Mouse (Mus musculus) forebrain, postnatal 0 days (tissue): ENCODE data around the gene Siva1. TPM values are rescaled to one million over a fixed set of nuclear protein-coding genes. Genes with fewer than 3 reads are reported as not detected.

Experiments
- ATAC-seq: fragments of 200-750 bp; cut with Nextera tagmentation; 2 replicates; pipeline ENCODE4 v1.8.0; 2017; ENCODE audit warnings: mild to moderate bottlenecking, moderate library complexity
- DNase-seq: peaks from one replicate; pipeline ENCODE4 v3.0.0-alpha.2; 2015
- H3K27ac ChIP-seq: fragments of 300-500 bp; sonication (generic); 2 replicates; pipeline ENCODE4 v1.5.1; 2014; ENCODE audit warnings: low read depth, mild to moderate bottlenecking, antibody characterized with exemption, low read length, moderate library complexity, mixed read lengths
- H3K27me3 ChIP-seq: fragments of 300-500 bp; sonication (generic); 2 replicates; pipeline ENCODE4 v1.6.1; 2014; ENCODE audit warnings: mild to moderate bottlenecking, low read length, mixed read lengths; ENCODE audit not compliant: insufficient read depth
- H3K36me3 ChIP-seq: fragments of 300-500 bp; sonication (generic); 2 replicates; pipeline ENCODE4 v1.6.1; 2014; ENCODE audit warnings: mild to moderate bottlenecking, moderate library complexity; ENCODE audit not compliant: insufficient read depth
- H3K4me1 ChIP-seq: fragments of 300-500 bp; sonication (generic); 2 replicates; pipeline ENCODE4 v1.6.1; 2014; ENCODE audit warnings: antibody characterized with exemption; ENCODE audit not compliant: insufficient read depth
- H3K4me2 ChIP-seq: fragments of 300-500 bp; sonication (generic); 2 replicates; pipeline ENCODE4 v1.6.1; 2014; ENCODE audit warnings: low read depth, mild to moderate bottlenecking, moderate library complexity
- H3K4me3 ChIP-seq: fragments of 300-500 bp; sonication (generic); 2 replicates; pipeline ENCODE4 v1.5.1; 2014; ENCODE audit warnings: low read depth, low read length, mixed read lengths
- H3K9ac ChIP-seq: fragments of 300-500 bp; sonication (generic); 2 replicates; pipeline ENCODE4 v1.6.1; 2014; ENCODE audit warnings: mild to moderate bottlenecking
- H3K9me3 ChIP-seq: fragments of 300-500 bp; sonication (generic); 2 replicates; pipeline ENCODE4 v1.6.1; 2016; ENCODE audit warnings: low read length
- CTCF ChIP-seq: sonication (generic); IDR thresholded peaks from 2 replicates; pipeline ENCODE4 v1.5.1; 2016; ENCODE audit warnings: antibody characterized with exemption, control low read depth, low read depth
- WGBS: fragments of 180-500 bp; shearing (Covaris S2); extraction: QIAGEN DNeasy Blood & Tissue Kit; methylation state at CpG from one replicate; pipeline ENCODE4 v1.1.7; 2014; 5-methylcytosine and 5-hydroxymethylcytosine counted together
- polyA plus RNA-seq: library from polyadenylated mRNA; unstranded; fragments of >200 nt; fragmentation: Nextera tagmentation; extraction: Ambion mirVana; gene quantifications from 2 replicates; pipeline ENCODE4 v1.2.1, GENCODE M21; 2015
- total RNA-seq: library from RNA; depleted of rRNA; stranded (reverse); fragments of >200 nt; gene quantifications from 2 replicates; pipeline ENCODE4 v1.2.3, GENCODE M21; 2014

The Siva1 gene
- total and polyA plus RNA-seq, 2 experiments from 2014 or later, result 28.0 to 50.5 TPM

- no peaks in the 10 kb centered on the region for H3K9me3 ChIP-seq
- H3K27ac ChIP-seq, result no peak overlapping the region
- 70% methylated on average over 9 of the region's 9 CpGs for WGBS
- H3K4me1 ChIP-seq, result 0 out of 2 replicates have a peak, but pooled peaks cover 9% of the 10 kb centered on the region
- H3K9ac ChIP-seq, result no peak overlapping the region
- no peaks in the 10 kb centered on the region; the same call in 1 of the 2 replicates for H3K27me3 ChIP-seq
- TF ChIP-seq CTCF, result no peak
- DNase-seq, result no peak
- no peak overlapping the region for H3K4me2 ChIP-seq
- H3K36me3 ChIP-seq, result no peaks in the 10 kb centered on the region
- no peak for ATAC-seq
- H3K4me3 ChIP-seq, result no peak overlapping the region
Observed at GRCm38 (mm10) chr12:112616668-112617067, 27.8 kb upstream of the Siva1 start.

GRCm38 (mm10) chr12:112617184-112617583, 27.3 kb upstream of the Siva1 start:
- no peak overlapping the region for H3K4me2 ChIP-seq
- DNase-seq, result peak; percentile 34
- H3K4me3 ChIP-seq, result no peak overlapping the region
- no peaks in the 10 kb centered on the region for H3K9me3 ChIP-seq
- H3K27ac ChIP-seq, result no peak overlapping the region
- H3K27me3 ChIP-seq, result no peaks in the 10 kb centered on the region; the same call in 1 of the 2 replicates
- H3K4me1 ChIP-seq, result 0 out of 2 replicates have a peak, but pooled peaks cover 9% of the 10 kb centered on the region
- H3K36me3 ChIP-seq, result no peaks in the 10 kb centered on the region
- ATAC-seq, result peak; percentile 21
- TF ChIP-seq CTCF, result no peak
- no peak overlapping the region for H3K9ac ChIP-seq
- WGBS, result 58% methylated on average over 11 of the region's 11 CpGs

- ATAC-seq, result peak; percentile 82
- H3K4me3 ChIP-seq, result no peak overlapping the region
- peak; percentile 81 for TF ChIP-seq CTCF
- no peaks in the 10 kb centered on the region; the same call in 1 of the 2 replicates for H3K27me3 ChIP-seq
- no peak overlapping the region for H3K4me2 ChIP-seq
- peak; percentile 75 for DNase-seq
- no peaks in the 10 kb centered on the region for H3K9me3 ChIP-seq
- no peaks in the 10 kb centered on the region for H3K36me3 ChIP-seq
- H3K27ac ChIP-seq, result no peak overlapping the region
- 0 out of 2 replicates have a peak, but pooled peaks cover 9% of the 10 kb centered on the region for H3K4me1 ChIP-seq
- 12% methylated on average over 8 of the region's 8 CpGs for WGBS
- no peak overlapping the region for H3K9ac ChIP-seq
Observed at GRCm38 (mm10) chr12:112617898-112618380, 26.5 kb upstream of the Siva1 start.

- H3K9me3 ChIP-seq, result no peaks in the 10 kb centered on the region
- peak overlapping the region; percentile 49 for H3K4me3 ChIP-seq
- no peak for DNase-seq
- H3K27ac ChIP-seq, result no peak overlapping the region
- H3K4me1 ChIP-seq, result 0 out of 2 replicates have a peak, but pooled peaks cover 9% of the 10 kb centered on the region
- no peaks in the 10 kb centered on the region; the same call in 1 of the 2 replicates for H3K27me3 ChIP-seq
- peak overlapping the region; percentile 96 for H3K4me2 ChIP-seq
- ATAC-seq, result no peak
- H3K36me3 ChIP-seq, result no peaks in the 10 kb centered on the region
- H3K9ac ChIP-seq, result peak overlapping the region; percentile 68
- 34% methylated on average over 13 of the region's 13 CpGs for WGBS
- no peak for TF ChIP-seq CTCF
Observed at GRCm38 (mm10) chr12:112618981-112619685, 25.3 kb upstream of the Siva1 start.

GRCm38 (mm10) chr12:112619686-112620353, 24.7 kb upstream of the Siva1 start, which contains the start of gene Adssl1:
Gene Adssl1 (plus strand): TSS chr12:112620045.
- H3K4me2 ChIP-seq, result peak within 1 kb of the TSS; percentile 96
- no peak for TF ChIP-seq CTCF
- no peaks in the 10 kb centered on the region for H3K36me3 ChIP-seq
- H3K4me3 ChIP-seq, result peak within 1 kb of the TSS; percentile 49
- H3K27ac ChIP-seq, result no peak within 1 kb of the TSS
- WGBS, result 3% methylated on average over 55 of the region's 56 CpGs
- DNase-seq, result peak; percentile 43
- 0 out of 2 replicates have a peak, but pooled peaks cover 9% of the 10 kb centered on the region for H3K4me1 ChIP-seq
- no peaks in the 10 kb centered on the region; the same call in 1 of the 2 replicates for H3K27me3 ChIP-seq
- H3K9me3 ChIP-seq, result no peaks in the 10 kb centered on the region
- H3K9ac ChIP-seq, result peak within 1 kb of the TSS; percentile 68
- ATAC-seq, result peak; percentile 50

- no peaks in the 10 kb centered on the region for H3K9me3 ChIP-seq
- H3K9ac ChIP-seq, result peak overlapping the region; percentile 68
- no peak overlapping the region for H3K27ac ChIP-seq
- no peak for ATAC-seq
- H3K36me3 ChIP-seq, result no peaks in the 10 kb centered on the region
- 17% methylated on average over 16 of the region's 16 CpGs for WGBS
- no peak for DNase-seq
- no peaks in the 10 kb centered on the region; the same call in 1 of the 2 replicates for H3K27me3 ChIP-seq
- 0 out of 2 replicates have a peak, but pooled peaks cover 9% of the 10 kb centered on the region for H3K4me1 ChIP-seq
- H3K4me3 ChIP-seq, result peak overlapping the region; percentile 49
- no peak for TF ChIP-seq CTCF
- H3K4me2 ChIP-seq, result peak overlapping the region; percentile 96
Observed at GRCm38 (mm10) chr12:112620354-112621061, 24.0 kb upstream of the Siva1 start.
